Mouse (Mus musculus) brain, embryonic 14.5 days (tissue): ENCODE results near the gene Ppdpf.

Experiments
- CTCF ChIP-seq: fragments of 200-500 bp; IDR thresholded peaks from 2 replicates; pipeline ENCODE4 v1.5.1; 2012; ENCODE audit warnings: inconsistent platforms, mild to moderate bottlenecking, moderate library complexity, borderline replicate concordance; ENCODE audit not compliant: insufficient read depth, insufficient read length; ENCODE audit errors: extremely low read depth
- POLR2A ChIP-seq: fragments of 200-500 bp; IDR thresholded peaks from 2 replicates; pipeline ENCODE4 v1.6.1; 2012; ENCODE audit warnings: mild to moderate bottlenecking, inconsistent platforms, borderline replicate concordance; ENCODE audit not compliant: poor library complexity, insufficient read depth, insufficient read length, severe bottlenecking; ENCODE audit errors: extremely low read depth

DNA sequence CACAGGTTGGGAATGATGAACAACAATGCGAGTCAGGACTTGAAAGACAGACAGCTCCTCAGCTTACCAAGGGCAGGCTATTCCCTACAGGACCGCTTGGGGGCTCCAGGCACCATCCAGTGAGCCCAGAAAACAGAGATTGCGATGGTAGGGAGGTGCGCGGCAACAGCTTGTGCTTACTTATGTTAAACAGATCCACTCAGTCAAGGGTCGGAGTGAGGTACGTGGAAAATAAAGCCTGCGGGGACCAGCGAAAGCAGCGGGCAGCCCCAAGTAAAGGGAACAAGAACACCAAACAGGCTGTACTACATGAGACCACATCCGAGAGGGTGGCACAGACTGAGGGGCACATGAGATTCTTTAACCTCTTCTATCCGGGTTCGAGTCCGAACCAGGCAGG lies 412 bp upstream of the Ppdpf start:
- TF ChIP-seq POLR2A (no peak), CTCF (peak; percentile 98)
